Mouse (Mus musculus) cerebellum, adult 9-11 months (tissue): ENCODE measurements around the gene Arhgap45.
A peak's percentile ranks its signal among the peaks of the same experiment; 100 is the strongest.

Source experiments
- DNase-seq: peaks from one replicate; pipeline ENCODE4 v3.0.0; 2022

Arhgap45 gene

GRCm38 (mm10) chr10:80016511-80016910 lies at the start of gene Arhgap45:
Gene Arhgap45, plus strand, starts transcription at chr10:80016653.
- no peak for DNase-seq

- peak; percentile 77 for DNase-seq
Measured at GRCm38 (mm10) chr10:79966886-79967400, 49.5 kb upstream of the Arhgap45 start.

- no peak for DNase-seq
Measured at GRCm38 (mm10) chr10:79968181-79968580, 48.3 kb upstream of the Arhgap45 start.

GRCm38 (mm10) chr10:79969124-79969568 lies 47.3 kb upstream of the Arhgap45 start:
- DNase-seq: no peak

GRCm38 (mm10) chr10:79970415-79971182 lies 45.9 kb upstream of the Arhgap45 start, which contains the start of gene Grin3b:
Gene Grin3b, plus strand, starts transcription at chr10:79970715.
- DNase-seq: no peak

GRCm38 (mm10) chr10:79971183-79971497 lies 45.3 kb upstream of the Arhgap45 start:
- no peak for DNase-seq

GRCm38 (mm10) chr10:79972831-79973230 lies 43.6 kb upstream of the Arhgap45 start:
- DNase-seq: peak; percentile 54

- no peak for DNase-seq
Measured at GRCm38 (mm10) chr10:79974087-79974486, 42.4 kb upstream of the Arhgap45 start.

- DNase-seq: no peak
Measured at GRCm38 (mm10) chr10:79974668-79975067, 41.8 kb upstream of the Arhgap45 start.

GRCm38 (mm10) chr10:79976071-79976721 lies 40.3 kb upstream of the Arhgap45 start:
- DNase-seq: no peak

GRCm38 (mm10) chr10:79976722-79977107 lies 39.7 kb upstream of the Arhgap45 start:
- DNase-seq: no peak

- DNase-seq: no peak
Measured at GRCm38 (mm10) chr10:79977324-79977723, 39.1 kb upstream of the Arhgap45 start.

GRCm38 (mm10) chr10:79978061-79978460 lies 38.4 kb upstream of the Arhgap45 start:
- no peak for DNase-seq

- no peak for DNase-seq
Measured at GRCm38 (mm10) chr10:79979401-79980155, 36.9 kb upstream of the Arhgap45 start.

- no peak for DNase-seq
Measured at GRCm38 (mm10) chr10:79983205-79983604, 33.2 kb upstream of the Arhgap45 start.

- DNase-seq: peak; percentile 90
Measured at GRCm38 (mm10) chr10:79983670-79984069, 32.8 kb upstream of the Arhgap45 start.

GRCm38 (mm10) chr10:79984195-79984816 lies 32.1 kb upstream of the Arhgap45 start, which contains the start of gene Tmem259:
Gene Tmem259, minus strand, starts transcription at chr10:79984330.
- DNase-seq: peak; percentile 89

- peak; percentile 99 for DNase-seq
Measured at GRCm38 (mm10) chr10:79984871-79985270, 31.6 kb upstream of the Arhgap45 start.

GRCm38 (mm10) chr10:79985334-79986231 lies 30.9 kb upstream of the Arhgap45 start:
- DNase-seq: peak; percentile 88

GRCm38 (mm10) chr10:79986232-79986878 lies 30.1 kb upstream of the Arhgap45 start:
- peak; percentile 79 for DNase-seq

- DNase-seq: peak; percentile 87
Measured at GRCm38 (mm10) chr10:79986963-79987362, 29.5 kb upstream of the Arhgap45 start.
